Mouse (Mus musculus) intestine, postnatal 0 days (tissue): ENCODE measurements around the gene Frmd4a. TPM values are rescaled to one million over a fixed set of nuclear protein-coding genes. Genes with fewer than 3 reads are reported as not detected.

ENCODE experiments used
- ATAC-seq: fragments of 200-750 bp; cut with Nextera tagmentation; 2 replicates; pipeline ENCODE4 v1.8.0; 2017; ENCODE audit warnings: mild to moderate bottlenecking, moderate TSS enrichment, moderate library complexity
- H3K27ac ChIP-seq: fragments of 300-500 bp; sonication (generic); 2 replicates; pipeline ENCODE4 v1.5.1; 2014; ENCODE audit warnings: mild to moderate bottlenecking, low read depth, low read length, moderate library complexity
- H3K27me3 ChIP-seq: fragments of 300-500 bp; sonication (generic); replicated peaks from 2 replicates; pipeline ENCODE4 v1.6.1; 2014; ENCODE audit warnings: low read length, mixed read lengths; ENCODE audit not compliant: control insufficient read depth, insufficient read depth
- H3K36me3 ChIP-seq: fragments of 300-500 bp; sonication (generic); 2 replicates; pipeline ENCODE4 v1.6.1; 2014; ENCODE audit warnings: mild to moderate bottlenecking, moderate library complexity; ENCODE audit not compliant: control insufficient read depth, insufficient read depth
- H3K4me1 ChIP-seq: fragments of 300-500 bp; sonication (generic); replicated peaks from 2 replicates; pipeline ENCODE4 v1.6.1; 2014; ENCODE audit warnings: antibody characterized with exemption, low read length, mixed read lengths; ENCODE audit not compliant: control insufficient read depth, insufficient read depth
- H3K4me2 ChIP-seq: fragments of 300-500 bp; sonication (generic); replicated peaks from 2 replicates; pipeline ENCODE4 v1.6.1; 2014; ENCODE audit warnings: low read depth, mild to moderate bottlenecking, moderate library complexity
- H3K4me3 ChIP-seq: fragments of 300-500 bp; sonication (generic); 2 replicates; pipeline ENCODE4 v1.5.1; 2014; ENCODE audit warnings: low read depth, low read length
- H3K9ac ChIP-seq: fragments of 300-500 bp; sonication (generic); 2 replicates; pipeline ENCODE4 v1.6.1; 2014; ENCODE audit warnings: mild to moderate bottlenecking, low read depth, low read length
- H3K9me3 ChIP-seq: fragments of 300-500 bp; sonication (generic); 2 replicates; pipeline ENCODE4 v1.6.1; 2016; ENCODE audit warnings: mixed run types; ENCODE audit not compliant: control insufficient read depth
- CTCF ChIP-seq: sonication (generic); IDR thresholded peaks from 2 replicates; pipeline ENCODE4 v1.5.1; 2016; ENCODE audit warnings: low read depth, mild to moderate bottlenecking, control low read depth, antibody characterized with exemption, moderate library complexity
- WGBS: fragments of 180-500 bp; shearing (Covaris S2); extraction: QIAGEN DNeasy Blood & Tissue Kit; methylation state at CpG from one replicate; pipeline ENCODE4 v1.1.7; 2014; 5-methylcytosine and 5-hydroxymethylcytosine counted together
- polyA plus RNA-seq: library from polyadenylated mRNA; unstranded; fragments of >200 nt; fragmentation: Nextera tagmentation; extraction: Ambion mirVana; gene quantifications from 2 replicates; pipeline ENCODE4 v1.2.1, GENCODE M21; 2015

Frmd4a gene
- polyA plus RNA-seq, 1 experiment from 2014 or later = 4.5 TPM

DNA sequence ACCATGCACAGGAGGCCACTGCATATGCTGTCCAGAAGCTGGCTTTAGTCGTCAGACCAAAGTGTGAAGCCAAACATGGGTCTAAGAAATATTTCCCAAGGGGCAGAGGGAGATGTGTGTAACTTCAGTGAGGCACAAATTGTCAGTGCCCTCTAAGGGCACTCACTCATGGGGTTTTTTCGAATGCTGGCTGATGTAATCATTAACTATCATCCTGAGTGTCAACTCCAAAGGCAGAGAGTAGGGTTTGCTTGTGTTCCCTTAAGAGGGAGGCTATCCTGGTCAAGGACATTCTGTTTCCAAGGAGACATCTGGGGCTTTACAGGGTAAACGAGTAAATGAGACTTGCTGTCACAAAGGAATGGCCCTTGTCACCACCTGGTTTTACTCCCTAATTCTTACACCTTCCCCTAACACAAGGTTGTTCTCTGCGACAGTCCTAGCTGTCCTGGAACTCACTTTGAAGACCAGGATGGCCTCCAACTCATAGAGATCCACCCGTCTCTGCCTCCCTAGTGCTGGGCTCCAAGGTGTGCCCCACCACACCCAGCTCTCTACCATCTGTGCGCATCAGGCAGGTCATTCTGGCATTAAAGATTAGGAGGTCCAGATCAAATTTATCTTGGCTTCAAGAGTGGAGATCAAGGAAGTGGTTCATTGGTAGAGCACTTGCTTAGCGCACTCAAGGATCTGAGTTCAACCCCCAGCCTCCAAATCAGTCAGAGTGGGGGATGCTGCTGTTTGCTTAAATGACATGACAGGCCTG is 555.2 kb downstream of the Frmd4a start:
- Histone ChIP-seq H3K9ac (no peak overlapping the region), H3K4me3 (no peak overlapping the region), H3K27ac (no peak overlapping the region), H3K36me3 (peaks cover 36% of the 10 kb centered on the region; the same call in 1 of the 2 replicates), H3K4me2 (no peak overlapping the region), H3K27me3 (no peaks in the 10 kb centered on the region), H3K9me3 (no peaks in the 10 kb centered on the region), H3K4me1 (peaks cover 7% of the 10 kb centered on the region)
- TF ChIP-seq CTCF = no peak
- ATAC-seq = no peak
- WGBS = 56% methylated on average over 7 of the region's 7 CpGs

DNA sequence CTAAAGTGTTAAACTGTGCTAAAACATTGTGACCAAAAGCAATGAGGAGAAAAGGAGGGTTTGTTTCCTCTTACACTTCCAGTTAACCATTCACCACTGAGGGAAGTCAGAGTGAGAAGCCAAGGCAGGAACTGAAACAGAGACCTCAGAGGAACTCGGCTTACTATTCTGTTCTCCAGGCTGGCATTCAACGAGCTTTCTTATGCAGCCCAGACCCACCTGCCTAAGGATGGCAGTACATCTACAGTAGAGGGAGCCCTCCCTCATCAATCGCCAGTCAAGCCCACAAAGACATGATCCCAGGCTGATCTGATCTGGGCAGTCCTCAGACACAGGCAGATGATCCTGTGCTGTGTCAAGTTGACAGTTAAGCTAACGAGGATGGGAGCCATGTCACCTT is 555.9 kb downstream of the Frmd4a start:
- no peak overlapping the region for H3K4me3 ChIP-seq
- peaks cover 36% of the 10 kb centered on the region; the same call in 1 of the 2 replicates for H3K36me3 ChIP-seq
- TF ChIP-seq CTCF = peak; percentile 30
- H3K27ac ChIP-seq = no peak overlapping the region
- peaks cover 10% of the 10 kb centered on the region for H3K4me1 ChIP-seq
- no peaks in the 10 kb centered on the region for H3K27me3 ChIP-seq
- H3K9ac ChIP-seq = no peak overlapping the region
- no peak for ATAC-seq
- no peaks in the 10 kb centered on the region for H3K9me3 ChIP-seq
- no peak overlapping the region for H3K4me2 ChIP-seq
- WGBS = 62% methylated on average over 4 of the region's 4 CpGs

DNA sequence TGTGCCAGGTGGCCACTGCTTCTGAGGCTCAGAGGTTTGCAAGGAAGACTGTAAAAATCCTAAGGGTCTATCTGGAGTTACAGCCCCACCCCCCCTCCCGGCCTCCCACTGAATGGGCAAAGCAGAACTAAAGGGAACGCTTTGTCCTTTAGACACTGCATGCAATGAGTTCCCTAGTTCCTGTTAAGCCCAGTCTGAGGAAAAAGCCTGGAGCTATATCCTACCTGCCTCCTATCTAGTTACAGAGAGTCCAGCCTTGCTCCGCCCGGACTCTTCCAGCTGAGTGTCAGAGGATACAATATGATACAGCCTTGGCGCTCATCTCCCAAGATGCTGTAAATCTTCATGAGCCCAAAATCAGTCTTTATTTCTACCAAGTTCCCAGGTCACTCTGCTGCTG is 556.7 kb downstream of the Frmd4a start:
- Histone ChIP-seq H3K9ac (no peak overlapping the region), H3K4me3 (no peak overlapping the region), H3K27ac (no peak overlapping the region; the same call in 1 of the 2 replicates), H3K36me3 (peaks cover 41% of the 10 kb centered on the region), H3K27me3 (no peaks in the 10 kb centered on the region), H3K4me2 (no peak overlapping the region), H3K4me1 (peaks cover 11% of the 10 kb centered on the region), H3K9me3 (no peaks in the 10 kb centered on the region)
- ATAC-seq = no peak
- TF ChIP-seq CTCF = no peak
- 94% methylated on average over 5 of the region's 5 CpGs for WGBS

DNA sequence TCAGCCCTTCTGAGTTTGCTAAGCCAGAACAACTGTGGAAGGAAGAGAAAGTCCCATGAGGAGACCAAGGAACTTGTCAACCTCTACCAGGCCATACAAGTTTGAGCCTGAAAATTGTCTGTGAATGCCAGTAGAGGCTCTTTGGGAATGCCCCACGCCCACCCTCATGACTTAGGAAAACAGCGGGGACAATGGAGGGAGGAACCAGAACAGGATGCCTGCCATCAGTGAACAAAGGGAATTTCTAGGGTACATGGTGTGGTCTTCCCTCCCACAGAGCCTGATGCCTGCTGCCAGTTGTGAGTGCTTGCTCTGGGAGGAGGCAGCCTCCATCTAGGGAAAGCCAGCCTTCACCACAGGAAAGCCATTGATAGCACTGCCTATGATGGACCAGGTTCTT is 557.6 kb downstream of the Frmd4a start:
- peaks cover 9% of the 10 kb centered on the region for H3K4me1 ChIP-seq
- no peak overlapping the region for H3K4me2 ChIP-seq
- ATAC-seq = no peak
- no peak overlapping the region for H3K4me3 ChIP-seq
- peak overlapping the region; percentile 15; the same call in 1 of the 2 replicates for H3K27ac ChIP-seq
- H3K27me3 ChIP-seq = no peaks in the 10 kb centered on the region
- TF ChIP-seq CTCF = no peak
- WGBS = 87% methylated on average over 2 of the region's 2 CpGs
- no peaks in the 10 kb centered on the region for H3K9me3 ChIP-seq
- no peak overlapping the region for H3K9ac ChIP-seq
- peaks cover 41% of the 10 kb centered on the region for H3K36me3 ChIP-seq

DNA sequence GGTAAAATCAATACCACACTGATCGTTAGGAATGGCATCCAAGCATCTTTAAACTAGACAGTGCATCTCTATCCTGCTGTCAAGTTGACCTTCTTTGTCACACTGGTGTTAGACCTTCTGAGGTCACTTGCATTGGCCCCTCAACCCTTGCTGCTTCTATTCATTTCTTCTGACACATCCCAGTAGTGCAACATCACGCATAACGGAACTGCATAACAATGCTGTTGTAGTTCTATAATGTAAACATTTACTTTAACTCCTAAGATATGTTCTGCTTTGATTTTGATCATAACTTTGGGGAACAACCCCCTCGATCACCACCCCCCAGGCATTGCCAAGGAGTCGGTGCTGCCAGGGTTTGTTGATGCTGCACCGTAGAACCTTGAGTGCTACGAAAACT is 558.5 kb downstream of the Frmd4a start:
- ATAC-seq = no peak
- WGBS = 74% methylated on average over 7 of the region's 7 CpGs
- H3K4me3 ChIP-seq = no peak overlapping the region
- no peaks in the 10 kb centered on the region for H3K27me3 ChIP-seq
- H3K36me3 ChIP-seq = peaks cover 41% of the 10 kb centered on the region
- no peak overlapping the region for H3K4me2 ChIP-seq
- H3K9me3 ChIP-seq = no peaks in the 10 kb centered on the region
- H3K27ac ChIP-seq = no peak overlapping the region
- no peak overlapping the region for H3K9ac ChIP-seq
- 0 out of 2 replicates have a peak, but pooled peaks cover 3% of the 10 kb centered on the region for H3K4me1 ChIP-seq
- no peak for TF ChIP-seq CTCF

DNA sequence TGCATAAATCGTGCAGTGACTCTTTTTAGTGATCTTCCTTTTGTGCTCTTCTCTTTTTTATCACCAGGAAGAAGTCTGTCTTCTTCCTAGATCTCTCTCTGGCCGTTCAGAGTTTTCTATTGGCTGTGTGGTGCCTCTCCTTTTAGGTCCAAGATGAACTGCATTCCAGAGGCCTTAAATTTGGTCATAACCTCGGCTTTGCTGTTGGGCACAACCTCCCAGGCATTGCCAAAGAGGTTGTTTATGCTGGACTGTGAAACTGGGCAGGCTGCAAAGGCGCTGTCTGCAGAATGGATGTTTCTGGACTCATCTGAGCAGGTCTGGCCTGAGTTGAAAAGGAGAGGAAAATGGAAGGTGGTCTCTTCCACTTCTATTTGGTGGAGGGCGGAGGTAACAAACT is 560.8 kb downstream of the Frmd4a start:
- no peak overlapping the region for H3K4me3 ChIP-seq
- peaks cover 37% of the 10 kb centered on the region for H3K36me3 ChIP-seq
- H3K9me3 ChIP-seq = no peaks in the 10 kb centered on the region
- no peak overlapping the region for H3K27ac ChIP-seq
- no peak overlapping the region for H3K4me2 ChIP-seq
- H3K4me1 ChIP-seq = 0 out of 2 replicates have a peak, but pooled peaks cover 3% of the 10 kb centered on the region
- no peak for ATAC-seq
- H3K27me3 ChIP-seq = no peaks in the 10 kb centered on the region
- TF ChIP-seq CTCF = no peak
- WGBS = 71% methylated on average over 5 of the region's 5 CpGs
- H3K9ac ChIP-seq = no peak overlapping the region
